Mouse (Mus musculus) liver, embryonic 14.5 days (tissue): ENCODE results near the gene Rimbp3.

Source experiments
- CTCF ChIP-seq: IDR thresholded peaks from 2 replicates; pipeline ENCODE4 v1.5.1; 2016; ENCODE audit warnings: antibody characterized with exemption, low read depth, control low read depth
- EP300 ChIP-seq: IDR thresholded peaks from 2 replicates; pipeline ENCODE4 v1.6.1; 2016; ENCODE audit warnings: antibody characterized with exemption, low read depth

DNA sequence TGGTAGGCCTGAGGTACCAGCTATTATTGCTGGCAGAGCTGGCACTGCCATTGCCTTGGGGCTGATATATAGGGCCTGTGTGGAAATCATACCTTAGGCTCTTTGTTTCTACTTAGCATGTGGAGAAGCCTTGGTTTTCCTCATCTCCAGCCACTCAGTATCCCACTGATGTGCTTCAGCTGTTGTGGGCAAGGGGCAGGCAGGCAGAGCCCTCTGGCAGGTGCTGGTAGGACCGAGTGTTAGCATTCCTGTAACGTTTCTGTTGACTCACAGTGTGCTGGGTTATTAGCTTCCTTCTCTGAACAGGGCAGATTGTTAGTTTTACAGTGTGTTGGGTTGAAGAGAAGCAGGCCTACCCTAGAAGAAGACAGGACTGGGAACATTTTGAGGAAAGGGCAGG is 46.9 kb downstream of the Rimbp3 start:
- TF ChIP-seq CTCF (no peak), EP300 (no peak)
